Comparison of ENCODE assay signal across 8 mouse cellular contexts in the genomic region with DNA sequence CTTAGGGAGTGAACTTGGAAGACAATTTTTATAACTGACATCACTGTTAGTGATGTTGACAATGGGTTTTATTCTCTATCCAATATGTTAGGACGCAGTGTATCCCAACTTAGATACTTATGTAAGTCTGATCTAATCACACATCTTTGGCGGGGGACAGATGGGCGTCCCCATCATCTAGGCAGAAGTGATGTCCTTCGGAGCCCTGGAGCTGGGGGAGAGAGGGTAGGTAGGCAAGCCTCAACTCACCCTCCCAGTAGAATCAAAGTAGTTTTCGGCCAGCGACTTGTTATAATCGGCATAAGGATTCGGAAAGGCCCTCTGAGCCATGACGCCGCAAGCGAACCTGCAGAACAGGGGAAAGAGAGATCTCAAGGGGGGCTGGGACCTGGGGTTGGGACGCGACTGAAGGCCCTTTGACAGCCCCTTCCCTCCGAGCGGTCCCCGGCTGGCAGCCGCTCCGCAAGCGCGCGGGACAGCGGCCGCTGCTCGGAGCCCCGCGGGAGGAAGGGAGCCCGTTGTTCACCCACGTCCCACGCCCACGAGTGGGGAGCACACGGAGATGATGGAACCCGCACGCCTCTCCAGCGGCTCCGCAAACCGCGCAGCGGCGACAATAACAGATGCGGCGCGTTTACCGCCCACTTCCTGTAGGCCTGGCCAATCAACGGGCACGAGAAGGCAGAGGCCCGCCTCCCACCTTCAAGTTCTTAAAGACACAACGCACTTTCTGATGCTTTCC. TPM values are rescaled to one million over a fixed set of nuclear protein-coding genes. Genes with fewer than 3 reads are reported as not detected.
DNase-seq lines count a peak whose midpoint lies in the region; ATAC-seq and TF ChIP-seq lines count a peak whose summit lies in the region.

A gene (minus strand): TSS at position 627 of the 742 bp plus-strand sequence.

- H3K4me2 ChIP-seq in forebrain, embryonic 16.5 days (ENCODE audit: low read length) = peak within 1 kb of the TSS; percentile 56
- peak within 1 kb of the TSS; percentile 85 for H3K4me2 ChIP-seq in lung, embryonic 14.5 days

- H3K4me1 ChIP-seq in ES-E14 (ENCODE audit: control insufficient read depth in 2 of 2, insufficient read depth in 2 of 2, low read length in 2 of 2, poor library complexity in 1 of 2) = peaks cover 0 to 6% of the 10 kb centered on the region in 2 experiments; a peak in 1 of 4 replicates
- H3K4me1 ChIP-seq in forebrain, embryonic 16.5 days (replicated peaks; ENCODE audit: control insufficient read depth, insufficient read depth, low read length) = peaks cover 11% of the 10 kb centered on the region
- peaks cover 4% of the 10 kb centered on the region; the same call in 1 of the 2 replicates for H3K4me1 ChIP-seq in lung, embryonic 14.5 days (ENCODE audit: insufficient read depth)
- peaks cover 8% of the 10 kb centered on the region for H3K4me1 ChIP-seq in olfactory bulb, adult 2 months (ENCODE audit: control insufficient read depth, insufficient read depth, low read length)
- 0 out of 2 replicates have a peak, but pooled peaks cover 3% of the 10 kb centered on the region for H3K4me1 ChIP-seq in thymus, adult 2 months (replicated peaks; ENCODE audit: control insufficient read depth, insufficient read depth, low read length)

- no peaks in the 10 kb centered on the region for H3K27me3 ChIP-seq in forebrain, embryonic 16.5 days (replicated peaks; ENCODE audit: control insufficient read depth, insufficient read depth, low read length)
- no peaks in the 10 kb centered on the region for H3K27me3 ChIP-seq in lung, embryonic 14.5 days (ENCODE audit: insufficient read depth, low read length)
- no peaks in the 10 kb centered on the region for H3K27me3 ChIP-seq in thymus, adult 2 months (ENCODE audit: control insufficient read depth, insufficient read depth, low read length)

- H3K27ac ChIP-seq in ES-E14 (ENCODE audit: insufficient read depth, low read depth, low read length, poor library complexity, severe bottlenecking) = no peak within 1 kb of the TSS
- peak within 1 kb of the TSS; percentile 62 for H3K27ac ChIP-seq in forebrain, embryonic 16.5 days (ENCODE audit: low read length)
- peak within 1 kb of the TSS; percentile 97 for H3K27ac ChIP-seq in layer of hippocampus, adult 2 months
- no peak within 1 kb of the TSS for H3K27ac ChIP-seq in lung, embryonic 14.5 days (ENCODE audit: low read depth)
- peak within 1 kb of the TSS; percentile 62 for H3K27ac ChIP-seq in olfactory bulb, adult 2 months (ENCODE audit: insufficient read depth, low read depth, low read length)
- H3K27ac ChIP-seq in thymus, adult 2 months (ENCODE audit: control insufficient read depth, insufficient read depth, low read length) = no peak within 1 kb of the TSS

- H3K36me3 ChIP-seq in ES-E14 (ENCODE audit: control insufficient read depth, insufficient read depth, low read length, poor library complexity, severe bottlenecking) = peaks cover 5% of the 10 kb centered on the region; the same call in 1 of the 2 replicates
- H3K36me3 ChIP-seq in forebrain, embryonic 16.5 days (ENCODE audit: control insufficient read depth, insufficient read depth) = peaks cover 12% of the 10 kb centered on the region
- H3K36me3 ChIP-seq in lung, embryonic 14.5 days (ENCODE audit: insufficient read depth) = peaks cover 25% of the 10 kb centered on the region
- H3K36me3 ChIP-seq in thymus, adult 2 months (ENCODE audit: control insufficient read depth, insufficient read depth, low read length) = 0 out of 2 replicates have a peak, but pooled peaks cover 3% of the 10 kb centered on the region

- under 1% methylated on average over 37 of the region's 47 CpGs for whole genome bisulfite sequencing in forebrain, embryonic 16.5 days
- WGBS in lung, embryonic 14.5 days = under 1% methylated on average over 44 of the region's 47 CpGs
- under 1% methylated on average over 47 of the region's 47 CpGs for whole genome bisulfite sequencing in olfactory bulb, adult 2 months
- WGBS in thymus, adult 2 months = under 1% methylated on average over 47 of the region's 47 CpGs

- ATAC-seq in forebrain, embryonic 16.5 days = peak; percentile 100
- peak; percentile 98 for ATAC-seq in lung, embryonic 14.5 days (ENCODE audit: insufficient read depth)

- H3K4me3 ChIP-seq in ES-E14 (ENCODE audit: insufficient read depth in 1 of 2, low read depth in 1 of 2, low read length in 2 of 2, poor library complexity in 1 of 2, severe bottlenecking in 1 of 2) = peak within 1 kb of the TSS; percentile 88 to 94
- peak within 1 kb of the TSS; percentile 68 for H3K4me3 ChIP-seq in forebrain, embryonic 16.5 days (replicated peaks; ENCODE audit: low read length)
- peak within 1 kb of the TSS; percentile 97 for H3K4me3 ChIP-seq in layer of hippocampus, adult 2 months
- peak within 1 kb of the TSS; percentile 90 for H3K4me3 ChIP-seq in lung, embryonic 14.5 days (ENCODE audit: low read depth, low read length)
- peak within 1 kb of the TSS; percentile 94 for H3K4me3 ChIP-seq in olfactory bulb, adult 2 months (ENCODE audit: insufficient read depth, low read depth, low read length)
- H3K4me3 ChIP-seq in thymus, adult 2 months (ENCODE audit: control insufficient read depth, insufficient read depth, low read length) = peak within 1 kb of the TSS; percentile 70

- TF ChIP-seq CTCF in layer of hippocampus, adult 2 months (conservative IDR thresholded peaks at IDR 0.05) = peak; percentile 14; the same call in 1 of the 2 replicates
- TF ChIP-seq CTCF in lung, embryonic 14.5 days (IDR thresholded peaks at IDR 0.05; ENCODE audit: low read depth) = no peak
- no peak for TF ChIP-seq CTCF in olfactory bulb, adult 2 months (IDR thresholded peaks at IDR 0.05; ENCODE audit: insufficient read depth, low read depth, low read length)
- no peak for TF ChIP-seq CTCF in thymus, adult 2 months (IDR thresholded peaks at IDR 0.05; ENCODE audit: borderline replicate concordance, control insufficient read depth, extremely low read depth, insufficient read depth, low read length, poor library complexity)

- TF ChIP-seq POLR2A in olfactory bulb, adult 2 months (IDR thresholded peaks at IDR 0.05; ENCODE audit: insufficient read depth, low read depth, low read length) = peak; percentile 65; the same call in 1 of the 2 replicates
- peak; percentile 66; the same call in 1 of the 2 replicates for TF ChIP-seq POLR2A in thymus, adult 2 months (IDR thresholded peaks at IDR 0.05; ENCODE audit: control insufficient read depth, extremely low read depth, insufficient read depth, low read length, poor library complexity)

- DNase-seq in ES-E14 (ENCODE audit: low read depth, low spot score) = peak; percentile 53
- peak; percentile 87 for DNase-seq in cerebellum, adult 11-12 months
- DNase-seq in heart, postnatal 36 days = peak; percentile 88 to 90
- DNase-seq in layer of hippocampus, adult 2 months (ENCODE audit: low spot score in 2 of 2) = peak; percentile 92 to 94
- peak; percentile 95 for DNase-seq in lung, embryonic 14.5 days
- peak; percentile 91 for DNase-seq in thymus, adult 2 months

- intact Hi-C loops in heart, postnatal 36 days (cut with DNase I) = no loop called here

- in situ Hi-C loops in ES-E14 (cut with MboI; ENCODE audit: low sequenced_read_pairs in 2 of 2, unreplicated experiment in 2 of 2) = no loop called here

- H3K9me3 ChIP-seq in ES-E14 (ENCODE audit: control insufficient read depth, insufficient read depth, low read depth, low read length) = no peaks in the 10 kb centered on the region
- H3K9me3 ChIP-seq in forebrain, embryonic 16.5 days (ENCODE audit: control insufficient read depth, low read length) = no peaks in the 10 kb centered on the region
- H3K9me3 ChIP-seq in lung, embryonic 14.5 days (ENCODE audit: low read depth, low read length) = no peaks in the 10 kb centered on the region

- peak within 1 kb of the TSS; percentile 86 for H3K9ac ChIP-seq in ES-E14 (ENCODE audit: insufficient read depth, low read depth, low read length, poor library complexity, severe bottlenecking)
- H3K9ac ChIP-seq in forebrain, embryonic 16.5 days (replicated peaks; ENCODE audit: low read depth, low read length) = peak within 1 kb of the TSS; percentile 82
- H3K9ac ChIP-seq in lung, embryonic 14.5 days = peak within 1 kb of the TSS; percentile 82

TF ChIP-seq in ES-E14, 5 proteins besides CTCF, POLR2A, EP300 and RAD21:
- TF ChIP-seq HCFC1 (IDR thresholded peaks at IDR 0.05; ENCODE audit: borderline replicate concordance, insufficient read depth, low read length) (no peak), ZC3H11A (IDR thresholded peaks at IDR 0.05; ENCODE audit: borderline replicate concordance, low read depth, low read length) (no peak), CHD2 (IDR thresholded peaks at IDR 0.05; ENCODE audit: low read depth, low read length) (no peak), ZNF384 (IDR thresholded peaks at IDR 0.05; ENCODE audit: low read depth, low read length) (no peak), MAFK (IDR thresholded peaks at IDR 0.05; ENCODE audit: insufficient read depth, low read depth, low read length) (no peak)

RNA-seq across cellular contexts. Expression of the gene that starts here (rescaled TPM):
- 41.2 and 71.6 TPM in 2 replicates for total RNA-seq in ES-E14 (2012; rRNA removed)
- 198 and 201 TPM in 2 replicates for polyA plus RNA-seq in forebrain, embryonic 16.5 days (2015; fragmentation: Nextera tagmentation; extraction: Ambion mirVana)
- 10 to 100 TPM; 36.2 to 38.7 TPM for total RNA-seq in heart, postnatal 36 days (2021)
- total RNA-seq in layer of hippocampus, adult 2 months (2021) = 100 to 1,000 TPM; 196 to 205 TPM
- polyA plus RNA-seq in lung, embryonic 14.5 days (2014; fragmentation: Nextera tagmentation; extraction: Ambion mirVana) = 96.6 and 102 TPM in 2 replicates
- polyA plus RNA-seq in olfactory bulb, adult 2 months (2012; ENCODE audit: insufficient read depth, insufficient read length, low replicate concordance, missing spikeins) = not detected in 2 replicates
- 106 and 135 TPM in 2 replicates for polyA plus RNA-seq in thymus, adult 2 months (2012; rRNA removed)

Comparison
In these comparisons a context has a peak if more than half of its experiments do, and no peak if none do; other contexts are left out.
1. RNA of the gene that starts here (polyA plus RNA-seq): 198 to 201 TPM in forebrain, embryonic 16.5 days, 106 to 135 TPM in thymus, adult 2 months and 96.6 to 102 TPM in lung, embryonic 14.5 days; not detected in olfactory bulb, adult 2 months; every median in the first group is over 10 times any median in the second.
2. H3K27ac ChIP-seq: peak in forebrain, embryonic 16.5 days (single experiment), layer of hippocampus, adult 2 months (single experiment) and olfactory bulb, adult 2 months (single experiment); none in ES-E14 (single experiment), lung, embryonic 14.5 days (single experiment) and thymus, adult 2 months (single experiment).
3. Peak in every context shown above with its lines, with median percentiles within 50 percentile points of each other: DNase-seq, H3K4me3 ChIP-seq and H3K9ac ChIP-seq.